In genomic region chr10:84711940-84712339, GRCm38 (mm10) we compare ENCODE assay signal across 13 mouse cellular contexts. TPM values are rescaled to one million over a fixed set of nuclear protein-coding genes. Genes with fewer than 3 reads are reported as not detected.
DNase-seq lines count a peak whose midpoint lies in the region; ATAC-seq and TF ChIP-seq lines count a peak whose summit lies in the region.
"Had no signal": no experiment of that assay in that cellular context is flagged by ENCODE, and none has a peak within 500 bp of the region (broad histone marks: within the 10 kb centered on the region; RNA-seq: fewer than 3 reads in every experiment).

No protein-coding gene starts in this region.

- no peaks in the 10 kb centered on the region for H3K4me1 ChIP-seq in intestine, postnatal 0 days (replicated peaks; ENCODE audit: control insufficient read depth, insufficient read depth, low read length)
- H3K4me1 ChIP-seq in intestine, embryonic 16.5 days (ENCODE audit: control insufficient read depth, insufficient read depth, low read length) = 0 out of 2 replicates have a peak, but pooled peaks cover 2% of the 10 kb centered on the region
- H3K4me1 ChIP-seq in midbrain, embryonic 12.5 days = peaks cover 58% of the 10 kb centered on the region

- peak; percentile 43 for DNase-seq in brain, adult 2 months (ENCODE audit: low read depth, low spot score)
- DNase-seq in brain, embryonic 14.5 days (ENCODE audit: low read depth) = peak; percentile 44
- DNase-seq in right cerebral cortex, postnatal 25 days = no peak
- DNase-seq: adrenal gland, adult 2 months; cerebellum, postnatal 36 days had no signal

- H3K27me3 ChIP-seq in intestine, postnatal 0 days (replicated peaks; ENCODE audit: control insufficient read depth, insufficient read depth, low read length) = no peaks in the 10 kb centered on the region
- H3K27me3 ChIP-seq in intestine, embryonic 16.5 days (replicated peaks; ENCODE audit: control insufficient read depth, insufficient read depth, low read length) = no peaks in the 10 kb centered on the region
- peaks cover 33% of the 10 kb centered on the region for H3K27me3 ChIP-seq in midbrain, embryonic 12.5 days
- H3K27me3 ChIP-seq: CH12.LX; neural tube, embryonic 12.5 days had no signal

- no peak overlapping the region for H3K4me2 ChIP-seq in intestine, postnatal 0 days (replicated peaks; ENCODE audit: low read depth)
- H3K4me2 ChIP-seq in intestine, embryonic 16.5 days (ENCODE audit: low read depth, low read length) = no peak overlapping the region
- H3K4me2 ChIP-seq in midbrain, embryonic 12.5 days (replicated peaks) = peak overlapping the region; percentile 34
- H3K4me2 ChIP-seq: embryonic facial prominence, embryonic 13.5 days had no signal

- 84% methylated on average over 5 of the region's 5 CpGs for WGBS in intestine, postnatal 0 days
- WGBS in intestine, embryonic 16.5 days = 64% methylated on average over 5 of the region's 5 CpGs
- whole genome bisulfite sequencing in midbrain, embryonic 12.5 days = 35% methylated on average over 5 of the region's 5 CpGs

- H3K36me3 ChIP-seq in intestine, postnatal 0 days (ENCODE audit: control insufficient read depth, insufficient read depth) = peaks cover 20% of the 10 kb centered on the region
- no peaks in the 10 kb centered on the region for H3K36me3 ChIP-seq in intestine, embryonic 16.5 days (ENCODE audit: control insufficient read depth, insufficient read depth, low read length)
- H3K36me3 ChIP-seq in midbrain, embryonic 12.5 days = peaks cover 9% of the 10 kb centered on the region; the same call in 1 of the 2 replicates

- TF ChIP-seq POLR2A in brain, embryonic 14.5 days (IDR thresholded peaks at IDR 0.05; ENCODE audit: borderline replicate concordance, extremely low read depth, insufficient read depth, insufficient read length, poor library complexity, severe bottlenecking) = no peak

- H3K4me3 ChIP-seq in intestine, postnatal 0 days (ENCODE audit: low read depth, low read length) = no peak overlapping the region
- H3K4me3 ChIP-seq in intestine, embryonic 16.5 days (ENCODE audit: low read length) = no peak overlapping the region
- no peak overlapping the region for H3K4me3 ChIP-seq in midbrain, embryonic 12.5 days
- H3K4me3 ChIP-seq: embryonic facial prominence, embryonic 13.5 days; neural tube, embryonic 12.5 days had no signal

- no peaks in the 10 kb centered on the region for H3K9me3 ChIP-seq in intestine, postnatal 0 days (ENCODE audit: control insufficient read depth)
- H3K9me3 ChIP-seq in intestine, embryonic 16.5 days (ENCODE audit: control insufficient read depth, low read length) = no peaks in the 10 kb centered on the region
- no peaks in the 10 kb centered on the region for H3K9me3 ChIP-seq in midbrain, embryonic 12.5 days
- H3K9me3 ChIP-seq: embryonic facial prominence, embryonic 13.5 days; neural tube, embryonic 12.5 days had no signal

- no peak for ATAC-seq in intestine, postnatal 0 days
- no peak for ATAC-seq in intestine, embryonic 16.5 days
- ATAC-seq in midbrain, embryonic 12.5 days (ENCODE audit: low FRiP score, low read depth) = no peak
- no peak for ATAC-seq in erythroblast, adult 5-6 weeks (replicated peaks; ENCODE audit: low FRiP score, poor library complexity, severe bottlenecking)

- 0 out of 2 replicates have a peak, but pooled peaks have one; percentile 18 for TF ChIP-seq CTCF in intestine, postnatal 0 days (IDR thresholded peaks at IDR 0.05; ENCODE audit: low read depth)
- TF ChIP-seq CTCF in brain, embryonic 14.5 days (IDR thresholded peaks at IDR 0.05; ENCODE audit: borderline replicate concordance, extremely low read depth, insufficient read depth, insufficient read length) = peak; percentile 32; the same call in 1 of the 2 replicates

- H3K27ac ChIP-seq in intestine, postnatal 0 days (ENCODE audit: low read depth, low read length) = no peak overlapping the region
- no peak overlapping the region for H3K27ac ChIP-seq in intestine, embryonic 16.5 days (ENCODE audit: low read length)
- H3K27ac ChIP-seq in midbrain, embryonic 12.5 days (replicated peaks) = peak overlapping the region; percentile 86
- H3K27ac ChIP-seq: embryonic facial prominence, embryonic 13.5 days; macrophage had no signal

- H3K9ac ChIP-seq in intestine, postnatal 0 days (ENCODE audit: low read depth, low read length) = no peak overlapping the region
- no peak overlapping the region for H3K9ac ChIP-seq in intestine, embryonic 16.5 days (ENCODE audit: low read depth, low read length)
- peak overlapping the region; percentile 39; the same call in 1 of the 2 replicates for H3K9ac ChIP-seq in midbrain, embryonic 12.5 days (replicated peaks)
- H3K9ac ChIP-seq: embryonic facial prominence, embryonic 13.5 days; neural tube, embryonic 12.5 days had no signal

RNA-seq across cellular contexts. Expression of gene Rfx4, which starts 43.9 kb away (rescaled TPM):
- not detected in 2 replicates for polyA plus RNA-seq in intestine, postnatal 0 days (2015; fragmentation: Nextera tagmentation; extraction: Ambion mirVana)
- not detected in 2 replicates for polyA plus RNA-seq in intestine, embryonic 16.5 days (2015; fragmentation: Nextera tagmentation; extraction: Ambion mirVana)
- polyA plus RNA-seq in brain, embryonic 14.5 days (2012; rRNA removed) = 20.4 and 27.9 TPM in 2 replicates
- 53.5 and 56.0 TPM in 2 replicates for polyA plus RNA-seq in midbrain, embryonic 12.5 days (2016; fragmentation: Nextera tagmentation; extraction: Ambion mirVana)
- 0.77 TPM in 1 of 2 replicates, not detected in the other for total RNA-seq in erythroblast, adult 5-6 weeks (2015; ENCODE audit: low replicate concordance)
- total RNA-seq in erythroblast, adult 5-6 weeks (2017; ENCODE audit: low replicate concordance) = not detected in 2 replicates
- polyA plus RNA-seq: adrenal gland, adult 2 months; macrophage had no signal

Comparison
In these comparisons a context has a peak if more than half of its experiments do, and no peak if none do; other contexts are left out.
1. RNA of gene Rfx4, which starts 43.9 kb away (polyA plus RNA-seq): 53.5 to 56.0 TPM in midbrain, embryonic 12.5 days and 20.4 to 27.9 TPM in brain, embryonic 14.5 days; not detected in intestine, postnatal 0 days and not detected in intestine, embryonic 16.5 days; every median in the first group is over 10 times any median in the second.